Mouse (Mus musculus) hindlimb bud, embryonic 11.5 days (tissue): ENCODE data around the gene Pradc1.

ENCODE experiments used
- DNase-seq: peaks from one replicate; pipeline ENCODE4 v3.0.0-alpha.2; 2012; ENCODE audit warnings: low read depth, low spot score; ENCODE audit errors: extremely low spot score

Pradc1 gene

DNA sequence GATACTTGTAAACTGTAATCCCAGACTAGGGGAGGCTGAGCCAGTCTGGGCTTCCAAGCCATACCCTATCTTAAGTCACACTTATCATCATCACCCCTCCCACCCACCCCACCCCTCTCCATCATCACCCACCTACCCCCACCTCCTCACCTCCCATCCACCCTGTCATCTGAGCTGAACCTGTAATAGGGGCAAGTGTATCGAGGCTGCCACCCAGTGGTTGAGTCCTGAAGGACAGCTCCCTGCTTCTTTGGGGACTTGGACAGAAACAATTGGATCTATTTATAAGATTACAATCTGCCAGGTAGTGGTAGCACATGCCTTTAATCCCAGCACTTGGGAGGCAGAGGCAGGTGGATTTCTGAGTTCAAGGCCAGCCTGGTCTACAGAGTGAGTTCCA, 54.6 kb downstream of the Pradc1 start:
- no peak for DNase-seq
